Mouse (Mus musculus) macrophage (primary cell): ENCODE data around the gene Klrb1a. TPM values are rescaled to one million over a fixed set of nuclear protein-coding genes. Genes with fewer than 3 reads are reported as not detected.
"Not testable (repeated sequence)": the region's sequence is repeated elsewhere in the genome, so short reads cannot be mapped to it uniquely, and the experiment has no call there.

Experiments used
- H3K27ac ChIP-seq: fragments of 350-480 bp; formaldehyde crosslinking; 2 replicates; pipeline ENCODE4 v1.9.0; 2021
- H3K36me3 ChIP-seq: fragments of 350-480 bp; formaldehyde crosslinking; 2 replicates; pipeline ENCODE4 v1.9.0; 2021; ENCODE audit errors: inconsistent target
- H3K4me3 ChIP-seq: fragments of 350-480 bp; formaldehyde crosslinking; 2 replicates; pipeline ENCODE4 v1.9.0; 2021; ENCODE audit errors: inconsistent target
- H3K79me2 ChIP-seq: fragments of 350-480 bp; formaldehyde crosslinking; 2 replicates; pipeline ENCODE4 v1.9.0; 2021; ENCODE audit errors: inconsistent target
- WGBS: methylation state at CpG from one replicate; pipeline ENCODE4 v1.1.7; 2026; ENCODE audit warnings: inconsistent platforms; ENCODE audit not compliant: missing documents; 5-methylcytosine and 5-hydroxymethylcytosine counted together
- polyA plus RNA-seq: library from polyadenylated mRNA; stranded (reverse); fragments of 250-400 nt; gene quantifications from 3 replicates; pipeline ENCODE4 v1.2.4, GENCODE M21; 2018; ENCODE audit warnings: inconsistent platforms
- total RNA-seq, 78 experiments: library from RNA; depleted of rRNA; stranded (reverse); fragments of 250-400 nt; gene quantifications; 1 replicate in 9 of 78; 2 replicates in 24 of 78; 3 replicates in 43 of 78; 4 replicates in 2 of 78; pipeline ENCODE4 v1.2.4; 2018; ENCODE audit warnings: inconsistent platforms in 56 of 78

The Klrb1a gene
- total RNA-seq (2018; cell fraction: chromatin; rRNA removed), result not detected
- not detected for total RNA-seq (2018; cell fraction: cytosol; rRNA removed)
- not detected for total RNA-seq (2018; cell fraction: nucleus; rRNA removed)
- not detected in 3 replicates for polyA plus RNA-seq

DNA sequence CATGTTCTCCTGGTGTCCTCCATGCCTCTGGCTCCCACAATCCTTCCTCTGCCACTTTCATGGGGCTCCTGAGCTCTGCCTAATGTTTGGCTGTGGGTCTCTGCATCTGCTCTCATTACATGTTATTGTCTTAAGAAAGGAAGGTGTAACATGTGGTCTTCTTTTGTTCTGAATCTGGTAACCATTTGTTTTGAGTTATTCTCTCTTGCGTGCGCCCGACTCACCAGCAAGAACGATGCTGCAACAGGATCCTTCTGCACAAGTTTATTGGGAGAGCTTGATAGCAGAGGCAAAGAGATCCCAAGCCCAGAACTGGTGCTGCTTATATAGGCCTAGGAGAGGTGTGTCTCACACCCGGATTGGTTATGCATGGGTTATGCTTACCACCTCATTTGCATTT, at the start of gene Klrb1a:
TSS of gene Klrb1a (minus strand) at position 101 of the 400 bp plus-strand sequence.
- 92% methylated on average over 5 of the region's 5 CpGs for WGBS
- H3K27ac ChIP-seq, H3K36me3 ChIP-seq, H3K4me3 ChIP-seq, H3K79me2 ChIP-seq: not testable (repeated sequence)

DNA sequence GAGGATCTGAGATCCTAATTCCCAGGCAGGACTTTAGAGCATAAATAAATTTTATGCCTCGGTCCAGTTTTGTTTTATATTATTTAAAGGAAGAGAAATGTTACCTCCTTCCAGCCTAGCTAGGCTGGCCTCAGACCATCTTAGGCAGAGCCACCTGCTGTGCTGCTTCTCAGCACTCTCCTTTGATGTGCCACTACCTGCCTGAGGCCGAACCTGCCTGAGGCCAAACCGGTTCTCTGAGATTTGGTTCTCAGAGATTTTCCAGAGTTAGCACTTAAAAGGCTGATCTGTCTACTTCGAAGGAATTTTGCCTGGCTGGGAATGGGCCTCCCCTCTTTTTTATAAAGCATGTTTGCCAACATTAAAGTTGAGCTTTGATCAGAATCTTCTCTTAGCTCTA, 46.6 kb upstream of the Klrb1a start:
- no peaks in the 10 kb centered on the region for H3K36me3 ChIP-seq
- H3K79me2 ChIP-seq, result no peaks in the 10 kb centered on the region
- WGBS, result 85% methylated on average over 4 of the region's 4 CpGs
- no peak overlapping the region for H3K27ac ChIP-seq
- no peak overlapping the region for H3K4me3 ChIP-seq

DNA sequence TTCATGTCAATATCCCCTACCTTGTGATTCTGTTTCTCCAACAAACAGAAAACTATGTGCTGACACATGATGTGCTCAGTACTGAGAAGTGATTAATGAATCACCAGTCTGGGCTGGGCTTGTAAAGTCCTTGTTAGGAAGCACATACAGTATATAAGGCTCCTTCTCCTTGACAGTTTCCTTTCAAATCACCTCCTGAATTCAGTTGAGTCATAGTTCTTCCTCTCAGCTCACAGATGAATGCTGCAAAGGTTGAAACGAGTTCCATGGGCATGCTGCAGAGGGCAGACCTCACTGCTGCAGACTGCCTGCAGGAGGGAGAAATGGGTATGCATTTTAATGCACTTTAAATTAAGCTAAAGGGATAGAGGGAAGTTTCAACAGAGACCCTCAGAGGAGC, 38.9 kb upstream of the Klrb1a start, which contains the start of gene Clec2h:
TSS of gene Clec2h (plus strand) at position 180 of the 400 bp plus-strand sequence.
- no peak within 1 kb of the TSS for H3K4me3 ChIP-seq
- H3K27ac ChIP-seq, result no peak within 1 kb of the TSS
- no peaks in the 10 kb centered on the region for H3K79me2 ChIP-seq
- H3K36me3 ChIP-seq, result no peaks in the 10 kb centered on the region
- 0% methylated on average over 1 of the region's 1 CpGs for WGBS

DNA sequence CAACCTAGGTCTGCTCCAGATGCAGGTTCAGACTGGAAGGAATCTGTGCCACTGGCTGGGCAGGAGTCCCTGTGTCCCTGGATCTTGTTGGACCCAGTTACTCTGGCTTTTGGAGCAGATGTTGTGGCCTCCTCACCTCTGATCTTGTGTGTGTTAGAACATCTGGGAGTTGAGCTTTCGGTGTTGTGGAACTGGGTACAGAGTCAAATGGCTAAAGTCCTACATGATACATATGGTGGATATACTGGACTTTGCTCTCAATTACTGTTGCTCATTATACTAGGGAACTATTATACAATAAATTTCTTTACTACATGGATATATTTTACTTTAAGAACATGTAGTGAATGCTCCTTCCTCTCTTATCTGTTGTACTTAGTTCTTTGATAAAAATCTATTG, 37.9 kb upstream of the Klrb1a start:
- Histone ChIP-seq H3K79me2 (no peaks in the 10 kb centered on the region), H3K36me3 (no peaks in the 10 kb centered on the region), H3K4me3 (no peak overlapping the region), H3K27ac (no peak overlapping the region)
- WGBS, result 100% methylated on average over 1 of the region's 1 CpGs

DNA sequence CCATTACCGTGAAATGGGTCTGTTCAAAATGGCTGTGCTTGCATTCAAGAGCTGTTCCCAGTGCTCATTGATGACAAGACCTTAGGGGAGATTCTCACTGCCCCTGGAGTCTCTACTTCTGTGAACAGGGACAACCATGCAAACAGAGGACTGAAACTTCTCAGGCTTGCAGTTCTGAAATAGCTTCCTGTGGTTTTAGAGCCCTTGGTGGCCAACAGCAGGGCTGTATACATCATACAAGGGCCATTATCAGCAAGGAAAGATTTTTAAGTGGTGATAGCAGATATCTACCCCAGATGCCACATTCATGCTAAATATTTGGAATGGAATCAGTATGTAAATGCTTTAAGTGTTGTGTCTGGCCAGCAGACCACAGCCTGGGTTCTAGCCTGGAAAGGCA, 29.6 kb upstream of the Klrb1a start:
- Histone ChIP-seq H3K79me2 (no peaks in the 10 kb centered on the region), H3K36me3 (no peaks in the 10 kb centered on the region), H3K4me3 (no peak overlapping the region), H3K27ac (no peak overlapping the region)
- WGBS, result 82% methylated on average over 1 of the region's 1 CpGs

DNA sequence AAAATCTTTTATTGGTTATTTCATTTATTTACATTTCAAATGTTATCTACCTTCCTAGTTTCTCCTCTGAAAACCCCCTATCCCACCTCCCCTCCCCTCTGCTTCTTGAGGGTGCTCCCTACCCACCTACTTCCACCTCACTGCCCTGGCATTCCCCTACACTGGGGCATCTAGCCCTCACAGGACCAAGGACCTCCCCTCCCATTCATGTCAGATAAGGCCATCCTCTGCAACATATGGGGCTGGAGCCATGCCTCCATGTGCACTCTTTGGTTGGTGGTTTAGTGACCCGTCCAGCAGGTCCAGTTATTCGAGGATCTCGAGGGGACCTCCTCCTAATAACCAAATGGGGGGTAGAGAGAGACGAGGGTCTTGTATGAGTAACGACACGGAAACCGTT, 27.5 kb upstream of the Klrb1a start:
- H3K79me2 ChIP-seq, H3K4me3 ChIP-seq, H3K36me3 ChIP-seq, H3K27ac ChIP-seq: not testable (repeated sequence)
- WGBS, result no CpG with 5 or more reads among the region's 7 CpGs

DNA sequence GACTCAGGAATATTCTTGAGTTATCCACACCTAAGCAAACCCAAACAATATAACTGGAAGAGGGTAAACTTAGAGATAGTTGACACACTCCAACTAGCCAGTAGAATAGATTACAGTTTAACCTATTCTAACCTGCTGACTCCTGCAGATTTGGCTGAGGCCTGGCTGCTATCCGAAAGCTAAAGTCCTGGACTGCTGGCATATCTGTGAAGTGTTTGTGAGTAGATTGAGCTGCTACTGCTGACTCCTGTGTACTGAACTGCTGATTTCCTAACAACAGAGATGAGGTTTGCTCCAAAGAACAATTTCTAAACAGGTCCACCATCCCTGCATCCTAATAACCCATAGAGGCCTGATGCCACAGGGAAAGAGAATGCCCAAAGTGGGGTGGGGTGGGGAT, 26.9 kb upstream of the Klrb1a start:
- Histone ChIP-seq H3K27ac (no peak overlapping the region), H3K79me2 (no peaks in the 10 kb centered on the region), H3K4me3 (no peak overlapping the region), H3K36me3 (no peaks in the 10 kb centered on the region)
- 100% methylated on average over 1 of the region's 1 CpGs for WGBS

DNA sequence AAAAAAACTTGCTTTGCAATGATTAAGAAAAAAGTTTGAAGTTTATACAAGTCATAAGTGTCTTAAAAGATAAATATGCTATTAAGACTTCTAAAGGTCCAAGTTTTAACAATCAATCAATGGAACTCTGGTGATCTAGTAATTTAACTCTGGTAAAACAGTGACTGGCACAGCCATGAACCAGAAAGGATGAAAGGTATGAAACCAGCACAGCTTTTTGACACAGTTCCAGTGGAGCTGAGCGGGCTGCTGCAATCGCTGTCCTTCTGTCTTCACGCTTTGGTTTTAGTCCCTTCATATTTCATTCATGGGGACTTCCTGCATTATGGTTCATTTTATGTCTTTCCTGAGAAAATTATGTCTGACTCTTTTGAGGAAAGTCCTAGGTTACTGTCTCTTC, 26.3 kb upstream of the Klrb1a start:
- Histone ChIP-seq H3K4me3 (no peak overlapping the region), H3K36me3 (no peaks in the 10 kb centered on the region), H3K27ac (no peak overlapping the region), H3K79me2 (no peaks in the 10 kb centered on the region)
- 86% methylated on average over 3 of the region's 3 CpGs for WGBS

DNA sequence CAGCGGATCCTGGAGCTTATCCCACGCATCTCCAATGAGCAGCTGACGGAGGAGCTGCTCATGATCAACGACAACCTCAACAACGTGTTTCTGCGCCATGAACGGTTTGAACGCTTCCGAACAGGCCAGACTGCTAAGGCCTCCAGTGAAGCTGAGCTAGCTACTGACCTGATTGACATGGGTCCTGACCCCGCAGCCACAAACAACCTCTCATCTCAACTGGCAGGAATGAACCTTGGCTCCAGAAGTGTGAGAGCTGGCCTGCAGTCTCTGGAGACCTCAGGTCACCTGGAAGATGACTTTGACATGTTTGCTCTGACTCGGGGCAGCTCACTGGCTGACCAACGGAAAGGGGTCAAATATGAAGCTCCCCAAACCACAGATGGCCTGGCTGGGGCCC, 22.4 kb upstream of the Klrb1a start:
- WGBS, result 92% methylated on average over 8 of the region's 12 CpGs

DNA sequence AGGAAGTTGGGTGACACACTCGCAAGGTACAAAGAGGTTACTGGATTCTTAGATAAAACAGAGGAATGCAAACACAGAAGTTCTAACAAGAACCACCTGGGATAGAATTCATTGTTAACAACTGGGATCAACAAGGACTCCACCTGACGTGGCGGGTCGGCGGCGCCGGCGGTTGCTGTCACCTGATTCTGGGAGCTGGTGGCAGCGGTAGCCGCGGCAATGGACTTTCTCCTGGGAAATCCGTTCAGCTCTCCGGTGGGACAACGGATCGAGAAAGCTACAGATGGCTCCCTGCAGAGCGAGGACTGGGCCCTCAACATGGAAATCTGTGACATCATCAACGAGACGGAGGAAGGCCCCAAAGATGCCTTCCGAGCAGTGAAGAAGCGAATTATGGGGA, 21.4 kb upstream of the Klrb1a start:
- not testable (repeated sequence) for H3K27ac ChIP-seq, H3K4me3 ChIP-seq, H3K79me2 ChIP-seq, H3K36me3 ChIP-seq
- WGBS, result 99% methylated on average over 20 of the region's 20 CpGs

More for the DNA sequence above, 22.4 kb upstream of the Klrb1a start:
- H3K36me3 ChIP-seq, H3K27ac ChIP-seq, H3K4me3 ChIP-seq, H3K79me2 ChIP-seq: not testable (repeated sequence)

DNA sequence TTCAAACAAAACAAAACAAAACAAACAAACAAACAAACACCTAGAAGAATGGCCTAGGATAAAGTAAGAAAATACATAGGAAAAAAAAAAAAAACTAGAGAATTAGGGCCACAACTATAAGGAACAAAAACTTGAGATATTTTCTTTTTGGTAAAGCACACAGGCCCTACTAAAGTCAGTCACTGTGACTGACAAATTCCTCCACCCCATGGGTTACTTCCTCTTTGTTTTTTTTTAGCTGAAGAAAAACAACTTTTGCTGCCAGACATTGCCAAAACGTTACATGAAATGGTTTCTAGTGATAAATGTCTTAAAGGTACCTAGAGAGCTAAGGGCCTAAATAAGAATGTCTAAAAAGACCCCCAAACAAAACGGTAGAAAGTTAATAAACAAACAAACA, 20.7 kb upstream of the Klrb1a start:
- WGBS, result 25% methylated on average over 2 of the region's 2 CpGs
- Histone ChIP-seq H3K79me2 (no peaks in the 10 kb centered on the region), H3K36me3 (no peaks in the 10 kb centered on the region), H3K27ac (no peak overlapping the region), H3K4me3 (no peak overlapping the region)

DNA sequence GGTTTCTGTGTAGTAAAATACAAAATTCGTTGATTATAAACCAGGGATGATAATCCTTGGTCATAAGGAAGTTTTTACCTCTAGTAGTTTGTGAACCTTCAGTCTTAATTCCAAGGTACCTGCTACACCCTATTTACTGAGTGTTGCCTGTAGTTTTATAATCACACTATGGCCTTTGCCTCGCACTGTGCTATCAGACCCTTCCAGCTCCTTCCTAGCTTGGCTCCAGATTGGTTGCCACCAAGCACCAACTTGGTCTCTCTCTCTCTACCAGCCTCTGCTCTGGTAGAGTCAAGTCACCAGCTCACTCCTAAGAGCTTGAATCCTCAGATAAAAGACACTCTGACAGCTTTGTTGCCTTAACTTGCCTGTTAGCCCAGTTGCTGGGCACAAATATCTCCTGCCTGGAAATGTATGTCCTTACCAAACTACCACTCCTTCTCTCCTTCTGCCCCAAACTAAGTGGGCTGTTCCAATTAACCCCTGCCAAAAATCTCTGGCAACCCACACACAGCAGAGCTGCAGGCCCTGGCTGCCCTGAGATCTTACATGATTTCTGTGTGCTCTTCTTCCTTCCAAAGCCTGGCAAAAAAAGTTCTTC, 17.9 kb upstream of the Klrb1a start:
- no peaks in the 10 kb centered on the region for H3K79me2 ChIP-seq
- no peak overlapping the region for H3K27ac ChIP-seq
- no peak overlapping the region for H3K4me3 ChIP-seq
- H3K36me3 ChIP-seq, result no peaks in the 10 kb centered on the region
- WGBS, result 77% methylated on average over 2 of the region's 2 CpGs

DNA sequence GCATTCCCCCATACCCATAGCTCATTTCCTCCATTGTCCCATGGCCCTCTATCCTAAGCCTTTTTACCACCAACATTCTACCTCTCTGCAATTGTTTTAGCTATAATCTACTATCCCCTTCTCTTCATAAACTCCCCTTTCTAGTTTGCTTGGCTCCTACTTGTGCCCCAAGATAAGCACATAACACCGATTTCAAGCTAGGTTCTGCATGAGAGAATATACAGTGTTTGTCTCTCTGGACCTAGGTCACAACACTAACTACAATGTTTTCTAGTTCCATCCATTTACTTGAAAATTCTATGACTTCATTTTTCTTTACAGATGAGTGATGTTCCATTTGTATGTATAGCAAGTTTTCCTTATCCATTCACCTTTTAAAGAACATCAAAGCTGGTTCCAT, 17.3 kb upstream of the Klrb1a start:
- WGBS, result 92% methylated on average over 1 of the region's 1 CpGs
- Histone ChIP-seq H3K36me3 (no peaks in the 10 kb centered on the region), H3K4me3 (no peak overlapping the region), H3K27ac (no peak overlapping the region), H3K79me2 (no peaks in the 10 kb centered on the region)

DNA sequence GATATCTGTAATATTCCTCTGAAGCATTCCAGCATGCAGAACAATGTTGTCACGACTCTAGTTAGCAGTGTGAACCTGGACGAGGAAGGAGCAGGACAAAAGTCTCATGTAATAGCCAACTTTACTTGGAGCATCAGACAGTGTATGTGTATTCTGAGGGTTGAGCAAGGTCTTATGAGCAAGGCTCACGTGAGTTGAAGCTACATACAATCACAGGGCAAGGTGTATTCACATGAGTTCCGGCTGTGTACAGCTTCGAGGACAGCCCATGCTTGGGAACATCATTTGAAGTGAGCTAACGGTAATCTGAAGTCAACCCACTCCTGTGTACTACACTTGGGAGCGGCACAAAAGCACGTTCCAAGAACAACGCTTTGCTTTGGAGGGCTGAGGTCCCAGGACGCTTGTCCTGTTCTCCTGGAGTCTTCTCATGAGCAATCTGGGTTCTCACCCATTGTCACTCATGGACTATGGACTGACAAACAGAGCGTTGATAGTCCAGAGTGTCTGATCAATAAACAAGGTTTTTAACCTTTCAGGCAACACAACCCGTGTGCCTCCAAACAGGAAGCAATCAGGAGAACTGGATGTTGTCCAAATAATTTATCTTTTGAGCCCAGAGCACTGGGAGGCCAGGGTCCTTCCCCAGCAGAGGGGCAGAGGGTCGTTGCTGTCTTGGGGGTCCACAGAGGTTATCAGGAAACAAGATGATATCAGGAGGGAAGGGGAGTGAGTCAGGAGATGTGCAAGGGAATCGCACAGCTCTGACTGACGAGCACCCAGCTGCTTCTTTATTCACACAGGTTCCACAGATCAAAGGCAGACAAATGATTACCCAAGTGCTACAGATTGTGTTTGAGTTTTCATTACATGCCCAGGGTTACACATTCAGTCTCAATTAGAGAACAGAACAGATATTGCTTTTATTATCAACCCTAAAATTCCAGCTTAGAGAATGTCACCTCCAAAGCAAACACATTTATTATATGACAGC, 7.9 kb upstream of the Klrb1a start:
- not testable (repeated sequence) for H3K27ac ChIP-seq
- WGBS, result 75% methylated on average over 12 of the region's 15 CpGs

More for the DNA sequence above, 7.9 kb upstream of the Klrb1a start:
- H3K79me2 ChIP-seq, H3K4me3 ChIP-seq, H3K36me3 ChIP-seq: not testable (repeated sequence)
